Mouse (Mus musculus) brain, embryonic 14.5 days (tissue): Measurements from ENCODE around the gene Il15ra.

Experiments used
- CTCF ChIP-seq: fragments of 200-500 bp; IDR thresholded peaks from 2 replicates; pipeline ENCODE4 v1.5.1; 2012; ENCODE audit warnings: inconsistent platforms, mild to moderate bottlenecking, moderate library complexity, borderline replicate concordance; ENCODE audit not compliant: insufficient read depth, insufficient read length; ENCODE audit errors: extremely low read depth
- POLR2A ChIP-seq: fragments of 200-500 bp; IDR thresholded peaks from 2 replicates; pipeline ENCODE4 v1.6.1; 2012; ENCODE audit warnings: mild to moderate bottlenecking, inconsistent platforms, borderline replicate concordance; ENCODE audit not compliant: poor library complexity, insufficient read depth, insufficient read length, severe bottlenecking; ENCODE audit errors: extremely low read depth

DNA sequence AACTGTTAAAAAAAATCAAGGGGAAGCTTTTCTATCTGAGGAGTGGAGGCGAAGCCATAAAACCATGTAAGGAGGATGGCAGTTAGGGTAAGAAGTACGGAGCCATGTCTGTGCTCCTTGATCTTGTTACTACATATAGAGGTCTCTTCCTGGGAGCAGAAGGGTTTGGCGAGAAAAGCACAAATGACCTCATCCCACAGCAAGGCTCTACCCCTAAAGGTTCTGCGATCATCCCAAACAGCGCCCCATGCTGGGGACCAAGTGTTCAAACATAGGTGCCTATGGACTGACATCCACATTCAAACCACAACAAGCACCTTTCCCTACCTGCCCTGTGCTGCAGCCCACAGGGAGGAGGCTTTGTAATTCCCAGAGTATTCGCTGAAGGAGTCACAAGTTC is 40.7 kb upstream of the Il15ra start:
- TF ChIP-seq CTCF (no peak), POLR2A (no peak)
